Mouse (Mus musculus) brain, adult 2 months (tissue): ENCODE data around the gene Gm1113.

Experiments used
- DNase-seq: peaks from one replicate; pipeline ENCODE4 v3.0.0; 2011; ENCODE audit warnings: low read depth, low spot score

Gm1113 gene

GRCm38 (mm10) chr9:35529141-35529540 is 11.1 kb upstream of the Gm1113 start:
- DNase-seq: no peak

- peak; percentile 94 for DNase-seq
Measured at GRCm38 (mm10) chr9:35523941-35524411, 5.9 kb upstream of the Gm1113 start.

- DNase-seq: peak; percentile 93
Measured at GRCm38 (mm10) chr9:35523541-35523940, 5.5 kb upstream of the Gm1113 start.

GRCm38 (mm10) chr9:35522821-35523515 is 4.9 kb upstream of the Gm1113 start:
- peak; percentile 20 for DNase-seq

GRCm38 (mm10) chr9:35522241-35522640 is 4.2 kb upstream of the Gm1113 start:
- DNase-seq: no peak

GRCm38 (mm10) chr9:35520631-35521348 is 2.7 kb upstream of the Gm1113 start:
- no peak for DNase-seq

- DNase-seq: no peak
Measured at GRCm38 (mm10) chr9:35516711-35517110, 1.4 kb downstream of the Gm1113 start.

- no peak for DNase-seq
Measured at GRCm38 (mm10) chr9:35516182-35516581, 1.9 kb downstream of the Gm1113 start.

- no peak for DNase-seq
Measured at GRCm38 (mm10) chr9:35513900-35514299, 4.2 kb downstream of the Gm1113 start.

- peak; percentile 77 for DNase-seq
Measured at GRCm38 (mm10) chr9:35508234-35508633, 9.8 kb downstream of the Gm1113 start.

GRCm38 (mm10) chr9:35502361-35503000 is 15.6 kb downstream of the Gm1113 start:
- no peak for DNase-seq

- no peak for DNase-seq
Measured at GRCm38 (mm10) chr9:35499946-35500345, 18.1 kb downstream of the Gm1113 start.

- DNase-seq: no peak
Measured at GRCm38 (mm10) chr9:35495471-35495870, 22.6 kb downstream of the Gm1113 start.

- no peak for DNase-seq
Measured at GRCm38 (mm10) chr9:35494937-35495336, 23.1 kb downstream of the Gm1113 start.

GRCm38 (mm10) chr9:35493733-35494092 is 24.4 kb downstream of the Gm1113 start:
- no peak for DNase-seq

GRCm38 (mm10) chr9:35493033-35493732 is 24.9 kb downstream of the Gm1113 start:
- DNase-seq: no peak

GRCm38 (mm10) chr9:35491109-35491866 is 26.8 kb downstream of the Gm1113 start:
- DNase-seq: no peak

- peak; percentile 85 for DNase-seq
Measured at GRCm38 (mm10) chr9:35488496-35488895, 29.6 kb downstream of the Gm1113 start.

- DNase-seq: no peak
Measured at GRCm38 (mm10) chr9:35486616-35487015, 31.5 kb downstream of the Gm1113 start.

- DNase-seq: no peak
Measured at GRCm38 (mm10) chr9:35483949-35484348, 34.1 kb downstream of the Gm1113 start.
